Mouse (Mus musculus) bone marrow macrophage, adult 2 months (primary cell): ENCODE measurements around the gene Itih4.

Experiments
- CTCF ChIP-seq: IDR thresholded peaks from 2 replicates; pipeline ENCODE4 v1.5.1; 2012; ENCODE audit warnings: low read depth, mild to moderate bottlenecking, low read length, moderate library complexity
- POLR2A ChIP-seq: IDR thresholded peaks from 2 replicates; pipeline ENCODE4 v1.6.1; 2012; ENCODE audit warnings: mild to moderate bottlenecking, low read depth, low read length, borderline replicate concordance

DNA sequence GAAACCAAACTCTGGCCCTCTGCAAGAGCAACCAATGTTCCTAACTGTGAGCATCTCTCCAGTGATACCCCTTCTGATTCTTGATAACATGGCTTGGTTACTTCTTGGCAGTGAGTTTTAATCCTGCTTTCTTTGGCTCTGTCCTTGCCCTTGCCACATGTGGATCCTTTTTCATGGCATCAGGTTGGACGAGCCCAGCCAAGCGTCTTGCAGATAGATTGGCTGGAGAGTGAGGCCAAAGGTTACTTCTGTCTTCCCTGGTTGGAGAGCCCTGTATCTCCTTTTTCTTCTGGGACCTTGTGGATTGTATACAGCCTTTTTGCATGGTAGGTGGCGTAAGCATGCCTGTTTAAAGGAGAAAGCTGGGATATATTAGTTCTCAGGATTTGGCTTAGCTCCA, 42.6 kb upstream of the Itih4 start:
- TF ChIP-seq CTCF (no peak), POLR2A (no peak)
